Mouse (Mus musculus) midbrain, embryonic 10.5 days (tissue): Measurements from ENCODE around the gene Prpf38b. TPM values are rescaled to one million over a fixed set of nuclear protein-coding genes. Genes with fewer than 3 reads are reported as not detected.

ENCODE experiments used
- DNase-seq: peaks from one replicate; pipeline ENCODE4 v3.0.0-alpha.2; 2017; ENCODE audit warnings: low spot score
- H3K27ac ChIP-seq: fragments of 300-500 bp; sonication (generic); replicated peaks from 2 replicates; pipeline ENCODE4 v1.5.1; 2016; ENCODE audit warnings: mild to moderate bottlenecking
- H3K27me3 ChIP-seq: fragments of 300-500 bp; sonication (generic); 2 replicates; pipeline ENCODE4 v1.6.1; 2016; ENCODE audit warnings: low read depth, mild to moderate bottlenecking; ENCODE audit not compliant: poor library complexity, severe bottlenecking
- H3K36me3 ChIP-seq: fragments of 300-500 bp; sonication (generic); 2 replicates; pipeline ENCODE4 v1.6.1; 2016; ENCODE audit warnings: mild to moderate bottlenecking, moderate library complexity
- H3K4me1 ChIP-seq: fragments of 300-500 bp; sonication (generic); 2 replicates; pipeline ENCODE4 v1.6.1; 2016
- H3K4me3 ChIP-seq: fragments of 300-500 bp; sonication (generic); 2 replicates; pipeline ENCODE4 v1.5.1; 2016; ENCODE audit warnings: mild to moderate bottlenecking, moderate library complexity
- H3K9me3 ChIP-seq: fragments of 300-500 bp; sonication (generic); replicated peaks from 2 replicates; pipeline ENCODE4 v1.6.1; 2016; ENCODE audit warnings: mild to moderate bottlenecking
- WGBS: fragments of 180-500 bp; shearing (Covaris S2); methylation state at CpG from one replicate; pipeline ENCODE4 v1.1.7; 2016; 5-methylcytosine and 5-hydroxymethylcytosine counted together
- polyA plus RNA-seq: library from polyadenylated mRNA; unstranded; fragments of >200 nt; fragmentation: Nextera tagmentation; extraction: Ambion mirVana; gene quantifications from 2 replicates; pipeline ENCODE4 v1.2.1, GENCODE M21; 2016

The Prpf38b gene
- polyA plus RNA-seq, 1 experiment from 2014 or later, result 67.2 TPM

DNA sequence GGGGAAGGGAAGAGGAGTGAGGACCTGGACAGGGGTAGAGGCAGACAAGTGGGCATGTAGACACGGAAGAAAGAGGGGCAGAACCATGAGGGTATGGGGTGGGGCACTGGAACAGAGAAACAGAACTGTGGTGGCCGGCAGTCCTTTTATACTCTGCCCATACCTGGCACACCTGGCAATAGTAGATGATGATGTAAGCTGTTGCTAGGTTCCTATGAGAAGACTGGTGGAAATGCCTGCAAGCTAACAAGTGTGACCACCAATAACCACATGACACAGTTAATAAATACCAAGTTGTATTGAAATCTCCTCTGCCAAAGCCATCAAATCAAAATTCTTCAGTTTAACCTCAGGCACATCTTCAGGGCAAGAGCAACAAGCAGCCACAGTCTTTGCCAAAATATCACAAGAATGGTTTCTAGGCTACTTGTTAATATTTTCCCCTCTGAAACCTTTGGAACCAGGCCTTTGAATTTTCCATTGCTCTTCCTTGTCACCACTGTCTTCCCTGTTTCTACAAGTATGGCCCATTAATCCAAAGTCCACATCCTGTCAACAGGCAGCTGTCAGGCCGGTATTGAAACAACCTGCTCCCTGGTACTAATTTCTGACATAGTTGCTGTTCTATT lies 9.0 kb upstream of the Prpf38b start:
- DNase-seq, result no peak
- Histone ChIP-seq H3K4me3 (no peak overlapping the region), H3K27me3 (no peaks in the 10 kb centered on the region), H3K9me3 (no peaks in the 10 kb centered on the region), H3K27ac (no peak overlapping the region), H3K4me1 (peaks cover 13% of the 10 kb centered on the region; the same call in 1 of the 2 replicates), H3K36me3 (no peaks in the 10 kb centered on the region)
- 92% methylated on average over 3 of the region's 3 CpGs for WGBS

- H3K9me3 ChIP-seq, result no peaks in the 10 kb centered on the region
- no peak overlapping the region for H3K4me3 ChIP-seq
- 91% methylated on average over 1 of the region's 1 CpGs for WGBS
- H3K36me3 ChIP-seq, result no peaks in the 10 kb centered on the region
- H3K27ac ChIP-seq, result no peak overlapping the region
- DNase-seq, result no peak
- H3K4me1 ChIP-seq, result peaks cover 13% of the 10 kb centered on the region; the same call in 1 of the 2 replicates
- no peaks in the 10 kb centered on the region for H3K27me3 ChIP-seq
Measured at GRCm38 (mm10) chr3:108918852-108919251, 7.3 kb upstream of the Prpf38b start.

DNA sequence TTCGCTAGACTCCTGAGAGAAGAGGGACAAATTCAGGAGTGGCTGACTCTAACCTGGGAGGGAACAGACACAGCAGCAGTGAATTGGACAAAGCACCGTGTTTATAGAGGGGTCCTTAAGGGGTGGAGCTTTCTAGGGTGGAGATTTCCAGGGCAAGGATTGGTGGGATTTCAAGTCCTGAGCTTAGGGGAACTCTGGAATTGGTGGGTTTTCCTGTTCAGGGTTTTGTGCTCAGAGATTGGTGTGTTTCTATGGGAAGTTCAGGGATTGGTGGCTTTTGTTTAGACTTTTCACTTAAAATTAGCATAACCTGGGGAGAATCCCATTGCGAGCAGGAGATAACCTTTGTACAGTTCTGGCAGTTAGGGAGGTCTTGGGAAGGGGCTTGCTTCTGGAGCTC lies 6.5 kb upstream of the Prpf38b start:
- H3K27me3 ChIP-seq, result no peaks in the 10 kb centered on the region
- no peak overlapping the region for H3K4me3 ChIP-seq
- H3K4me1 ChIP-seq, result peaks cover 13% of the 10 kb centered on the region; the same call in 1 of the 2 replicates
- H3K36me3 ChIP-seq, result no peaks in the 10 kb centered on the region
- no peak for DNase-seq
- 49% methylated on average over 3 of the region's 3 CpGs for whole genome bisulfite sequencing
- H3K27ac ChIP-seq, result no peak overlapping the region
- H3K9me3 ChIP-seq, result no peaks in the 10 kb centered on the region

DNA sequence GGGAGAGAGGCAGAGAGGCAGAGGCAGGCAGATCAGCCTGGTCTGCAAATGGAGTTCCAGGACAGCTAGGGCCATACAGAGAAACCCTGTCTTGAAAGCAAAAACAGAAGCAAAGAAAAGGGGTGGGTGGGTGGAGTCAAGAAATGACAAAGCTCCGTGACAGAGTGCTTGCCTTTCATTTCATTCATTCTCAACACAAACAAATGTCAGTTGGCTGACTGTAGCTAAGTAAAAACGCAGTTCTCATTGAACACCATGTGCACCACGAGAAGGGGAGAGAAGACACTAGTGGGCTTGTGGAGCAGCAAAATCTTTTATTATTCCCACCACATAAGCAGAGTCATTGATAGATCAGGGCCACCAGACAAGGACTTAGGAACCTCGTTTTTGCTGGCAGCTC lies 5.3 kb upstream of the Prpf38b start:
- H3K27ac ChIP-seq, result no peak overlapping the region
- H3K9me3 ChIP-seq, result no peaks in the 10 kb centered on the region
- DNase-seq, result no peak
- whole genome bisulfite sequencing, result 59% methylated on average over 4 of the region's 4 CpGs
- H3K36me3 ChIP-seq, result no peaks in the 10 kb centered on the region
- no peaks in the 10 kb centered on the region for H3K27me3 ChIP-seq
- peaks cover 16% of the 10 kb centered on the region for H3K4me1 ChIP-seq
- H3K4me3 ChIP-seq, result no peak overlapping the region

DNA sequence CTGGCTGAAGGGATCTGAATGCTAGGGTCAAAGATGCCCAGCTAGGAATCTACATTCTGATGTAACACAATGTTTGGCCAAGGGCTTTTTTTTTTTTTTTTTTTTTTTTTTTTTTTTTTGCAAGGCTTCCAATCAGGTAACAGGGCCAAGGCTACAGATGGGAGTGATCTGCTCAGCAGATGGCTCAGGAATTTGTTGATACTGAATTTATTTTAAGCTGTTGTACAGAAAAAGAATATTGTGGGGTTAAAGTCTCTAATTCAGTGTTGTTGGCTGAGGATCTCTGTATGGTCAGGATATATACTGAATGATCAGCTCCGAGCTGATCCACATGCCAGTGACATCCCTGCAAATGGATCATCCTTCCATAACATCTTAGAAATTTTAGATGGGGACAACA lies 4.5 kb upstream of the Prpf38b start:
- H3K36me3 ChIP-seq, result no peaks in the 10 kb centered on the region
- H3K27ac ChIP-seq, result no peak overlapping the region
- DNase-seq, result no peak
- 86% methylated on average over 1 of the region's 1 CpGs for WGBS
- H3K4me1 ChIP-seq, result peaks cover 14% of the 10 kb centered on the region
- no peaks in the 10 kb centered on the region for H3K9me3 ChIP-seq
- H3K4me3 ChIP-seq, result no peak overlapping the region
- no peaks in the 10 kb centered on the region for H3K27me3 ChIP-seq

GRCm38 (mm10) chr3:108911081-108911547 lies 413 bp downstream of the Prpf38b start:
- under 1% methylated on average over 34 of the region's 44 CpGs for WGBS
- peak overlapping the region; percentile 99 for H3K4me3 ChIP-seq
- no peaks in the 10 kb centered on the region for H3K27me3 ChIP-seq
- peaks cover 28% of the 10 kb centered on the region for H3K36me3 ChIP-seq
- H3K4me1 ChIP-seq, result peaks cover 18% of the 10 kb centered on the region
- no peak for DNase-seq
- H3K27ac ChIP-seq, result peak overlapping the region; percentile 97
- no peaks in the 10 kb centered on the region for H3K9me3 ChIP-seq

- Histone ChIP-seq H3K27ac (peak overlapping the region; percentile 97), H3K36me3 (peaks cover 35% of the 10 kb centered on the region), H3K9me3 (no peaks in the 10 kb centered on the region), H3K4me1 (peaks cover 18% of the 10 kb centered on the region), H3K4me3 (peak overlapping the region; percentile 99), H3K27me3 (no peaks in the 10 kb centered on the region)
- WGBS, result under 1% methylated on average over 32 of the region's 32 CpGs
- DNase-seq, result peak; percentile 28
Measured at GRCm38 (mm10) chr3:108910303-108911080, 1.0 kb downstream of the Prpf38b start.

DNA sequence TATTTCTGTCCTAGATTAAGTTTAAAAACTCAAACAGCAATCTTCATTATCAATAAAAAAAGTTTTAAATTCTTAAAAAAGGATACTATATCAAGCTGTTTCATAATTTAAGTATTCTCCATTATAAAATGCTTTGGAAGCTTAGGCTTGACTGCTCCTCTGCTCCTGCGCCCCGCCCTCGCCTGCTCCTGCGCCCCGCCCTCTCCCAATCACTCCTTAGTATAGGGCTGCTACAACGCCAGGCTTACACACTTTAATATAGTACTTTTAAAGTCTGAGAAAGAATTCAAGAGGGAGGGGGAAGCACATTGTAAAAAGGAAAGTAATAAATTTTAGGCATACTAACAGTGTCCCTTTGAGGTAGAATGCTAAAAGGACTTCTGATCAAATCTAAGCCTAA lies 8.6 kb downstream of the Prpf38b start:
- peaks cover 83% of the 10 kb centered on the region for H3K36me3 ChIP-seq
- H3K4me1 ChIP-seq, result no peaks in the 10 kb centered on the region
- H3K27me3 ChIP-seq, result no peaks in the 10 kb centered on the region
- DNase-seq, result no peak
- H3K4me3 ChIP-seq, result no peak overlapping the region
- no peaks in the 10 kb centered on the region for H3K9me3 ChIP-seq
- H3K27ac ChIP-seq, result no peak overlapping the region
- 93% methylated on average over 6 of the region's 6 CpGs for WGBS

- Histone ChIP-seq H3K36me3 (peaks cover 74% of the 10 kb centered on the region), H3K27me3 (no peaks in the 10 kb centered on the region), H3K27ac (no peak overlapping the region), H3K4me1 (no peaks in the 10 kb centered on the region), H3K4me3 (no peak overlapping the region), H3K9me3 (no peaks in the 10 kb centered on the region)
- no peak for DNase-seq
- WGBS, result 56% methylated on average over 2 of the region's 2 CpGs
Measured at GRCm38 (mm10) chr3:108902038-108902437, 9.5 kb downstream of the Prpf38b start.

DNA sequence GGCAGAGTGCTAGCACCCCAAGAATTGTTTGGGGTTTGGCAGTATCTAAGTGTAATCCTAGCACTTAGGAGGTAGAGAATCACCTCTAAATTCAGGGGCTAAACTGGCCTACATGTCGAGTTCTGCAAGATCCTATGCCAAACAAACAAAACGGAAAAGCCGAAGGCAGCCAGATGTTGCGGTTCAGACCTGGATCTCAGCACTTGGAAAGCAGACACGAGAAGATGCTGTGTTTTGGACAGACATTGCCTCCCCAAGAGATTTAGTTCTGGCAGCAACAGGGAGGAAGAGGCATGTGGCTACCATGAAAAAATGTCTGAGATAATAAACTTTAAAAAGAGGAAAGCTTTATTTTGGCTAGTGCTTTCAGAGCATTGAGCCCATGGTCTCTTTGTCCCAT lies 10.8 kb downstream of the Prpf38b start:
- no peak overlapping the region for H3K27ac ChIP-seq
- H3K4me3 ChIP-seq, result no peak overlapping the region
- H3K36me3 ChIP-seq, result peaks cover 60% of the 10 kb centered on the region
- H3K27me3 ChIP-seq, result no peaks in the 10 kb centered on the region
- DNase-seq, result no peak
- no peaks in the 10 kb centered on the region for H3K4me1 ChIP-seq
- WGBS, result 81% methylated on average over 5 of the region's 5 CpGs
- no peaks in the 10 kb centered on the region for H3K9me3 ChIP-seq

DNA sequence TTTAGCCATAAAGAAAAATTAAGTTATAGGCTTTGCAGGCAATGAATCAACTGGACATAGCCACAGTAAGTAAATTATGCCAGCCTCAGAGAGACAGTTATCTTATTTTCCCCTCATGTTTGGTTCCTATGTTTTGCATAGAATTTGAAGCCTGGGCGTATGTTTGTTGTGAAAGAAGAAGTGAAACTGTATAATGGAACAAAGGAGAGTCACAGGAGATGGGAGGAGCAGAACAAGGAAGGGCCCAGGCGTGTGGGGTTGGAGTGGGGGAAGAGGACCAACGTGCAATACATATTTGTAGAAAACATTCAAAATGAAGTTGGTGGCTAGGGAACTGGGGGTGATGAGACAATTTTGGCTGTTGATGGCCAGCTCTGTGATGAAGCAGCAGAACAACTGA lies 11.4 kb downstream of the Prpf38b start:
- Histone ChIP-seq H3K27me3 (no peaks in the 10 kb centered on the region), H3K4me1 (no peaks in the 10 kb centered on the region), H3K36me3 (peaks cover 55% of the 10 kb centered on the region), H3K9me3 (no peaks in the 10 kb centered on the region), H3K27ac (no peak overlapping the region), H3K4me3 (no peak overlapping the region)
- no peak for DNase-seq
- 76% methylated on average over 3 of the region's 3 CpGs for WGBS

- no peak for DNase-seq
- Histone ChIP-seq H3K4me3 (no peak overlapping the region), H3K9me3 (no peaks in the 10 kb centered on the region), H3K27ac (no peak overlapping the region), H3K36me3 (peaks cover 40% of the 10 kb centered on the region), H3K27me3 (no peaks in the 10 kb centered on the region), H3K4me1 (no peaks in the 10 kb centered on the region)
- WGBS, result 89% methylated on average over 4 of the region's 4 CpGs
Measured at GRCm38 (mm10) chr3:108898640-108899039, 12.9 kb downstream of the Prpf38b start.

DNA sequence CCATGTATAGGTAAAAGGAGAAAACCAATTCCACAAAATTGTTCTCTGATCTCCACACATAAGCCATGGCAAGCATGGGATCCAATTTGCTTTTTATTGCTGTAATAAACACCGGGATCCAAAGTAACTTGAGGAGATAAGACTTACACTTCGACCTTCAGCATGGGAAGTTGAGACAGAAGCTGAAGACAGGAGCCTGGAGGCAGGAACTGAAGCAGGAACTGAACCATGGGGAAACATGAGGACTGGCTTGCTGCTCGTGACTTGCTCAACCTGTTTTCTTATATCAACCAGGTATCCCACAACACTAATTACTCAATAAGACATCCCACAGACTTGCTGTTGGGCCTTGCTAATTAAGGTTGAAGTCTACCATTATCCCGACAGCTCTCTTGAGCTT lies 18.6 kb downstream of the Prpf38b start:
- Histone ChIP-seq H3K27ac (no peak overlapping the region), H3K4me1 (no peaks in the 10 kb centered on the region), H3K36me3 (no peaks in the 10 kb centered on the region), H3K27me3 (no peaks in the 10 kb centered on the region), H3K9me3 (no peaks in the 10 kb centered on the region), H3K4me3 (no peak overlapping the region)
- no peak for DNase-seq
- WGBS, result 77% methylated on average over 4 of the region's 4 CpGs
